Mouse (Mus musculus): ENCODE measurements around the gene P3h4. TPM values are rescaled to one million over a fixed set of nuclear protein-coding genes. Genes with fewer than 3 reads are reported as not detected.

The P3h4 gene
- total RNA-seq, 2 experiments from 2014 or later, result 19.1 to 19.9 TPM

- intact Hi-C loops (cut with DNase I), result loop anchor here (5.0 kb wide), 1 partner anchor 73 kb away; no protein-coding TSS in a partner anchor
- peak; percentile 82 for DNase-seq
Measured at GRCm38 (mm10) chr11:100395200-100395599, 19.4 kb downstream of the P3h4 start.

DNA sequence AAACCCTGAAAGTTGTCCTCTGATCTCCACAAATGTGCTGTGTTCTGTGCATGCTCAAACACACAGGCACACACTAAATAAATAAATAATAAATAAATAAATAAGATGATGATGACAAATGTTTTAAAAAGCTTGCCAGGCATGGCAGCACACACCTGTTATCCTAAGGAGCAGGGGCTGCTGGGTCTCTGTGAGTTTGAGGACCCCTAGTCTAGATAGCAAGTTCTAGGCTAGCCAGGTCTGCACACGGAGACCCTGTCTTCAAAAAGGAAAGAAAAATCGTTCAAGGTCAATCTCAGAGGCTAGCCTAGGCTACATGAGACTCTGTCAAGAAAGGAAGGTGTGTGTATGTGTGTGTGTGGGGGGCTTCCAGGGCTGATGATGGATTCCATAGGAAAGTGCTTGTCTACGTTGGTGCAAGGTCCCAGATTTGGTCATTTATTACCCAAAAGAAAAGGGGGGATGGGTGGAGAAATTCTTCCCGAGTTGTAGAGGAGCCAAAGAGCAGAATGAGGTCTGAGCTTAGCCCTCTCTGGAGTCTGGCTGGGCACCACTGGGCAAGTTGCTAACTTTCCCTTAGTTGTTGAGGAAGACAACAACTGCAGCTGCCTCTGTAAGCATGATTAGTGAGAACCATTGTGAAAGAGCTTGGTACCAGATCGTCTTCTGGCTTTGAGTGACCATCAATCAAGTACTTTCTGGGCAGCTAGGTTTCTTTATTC, 20.1 kb downstream of the P3h4 start:
- intact Hi-C loops (cut with DNase I), result loop anchor here (5.0 kb wide), 1 partner anchor 72 kb away; no protein-coding TSS in a partner anchor
- DNase-seq, result peak in 1 of 2 experiments; percentile 5

GRCm38 (mm10) chr11:100393733-100394132, 20.9 kb downstream of the P3h4 start:
- DNase-seq, result peak in 1 of 2 experiments; percentile 36
- intact Hi-C loops (cut with DNase I), result no loop called here

- DNase-seq, result peak in 1 of 2 experiments; percentile 9
- intact Hi-C loops (cut with DNase I), result no loop called here
Measured at GRCm38 (mm10) chr11:100392958-100393357, 21.7 kb downstream of the P3h4 start.

DNA sequence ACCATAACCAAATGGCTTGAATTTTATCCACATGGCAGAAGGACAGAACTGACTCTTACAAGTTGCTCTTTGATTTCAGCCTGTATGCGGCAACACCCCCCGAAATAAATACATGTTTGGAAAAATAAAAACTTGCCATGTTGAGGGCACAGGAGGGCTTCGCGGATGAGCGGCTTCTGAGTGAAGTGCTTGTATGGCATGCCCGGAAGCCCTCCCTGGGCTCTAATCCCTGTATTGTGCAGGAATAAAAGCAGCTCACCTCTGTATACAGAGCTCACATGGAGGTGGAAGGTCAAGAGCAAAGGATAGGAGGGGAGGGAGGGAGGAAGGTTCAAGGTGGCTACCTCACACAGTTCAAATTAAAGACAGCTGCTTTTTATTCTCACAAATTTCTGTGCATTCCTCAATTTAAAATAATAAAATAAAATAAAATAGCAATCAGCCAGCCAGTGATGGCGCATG, 22.7 kb downstream of the P3h4 start:
- DNase-seq, result no peak
- intact Hi-C loops (cut with DNase I), result no loop called here

DNA sequence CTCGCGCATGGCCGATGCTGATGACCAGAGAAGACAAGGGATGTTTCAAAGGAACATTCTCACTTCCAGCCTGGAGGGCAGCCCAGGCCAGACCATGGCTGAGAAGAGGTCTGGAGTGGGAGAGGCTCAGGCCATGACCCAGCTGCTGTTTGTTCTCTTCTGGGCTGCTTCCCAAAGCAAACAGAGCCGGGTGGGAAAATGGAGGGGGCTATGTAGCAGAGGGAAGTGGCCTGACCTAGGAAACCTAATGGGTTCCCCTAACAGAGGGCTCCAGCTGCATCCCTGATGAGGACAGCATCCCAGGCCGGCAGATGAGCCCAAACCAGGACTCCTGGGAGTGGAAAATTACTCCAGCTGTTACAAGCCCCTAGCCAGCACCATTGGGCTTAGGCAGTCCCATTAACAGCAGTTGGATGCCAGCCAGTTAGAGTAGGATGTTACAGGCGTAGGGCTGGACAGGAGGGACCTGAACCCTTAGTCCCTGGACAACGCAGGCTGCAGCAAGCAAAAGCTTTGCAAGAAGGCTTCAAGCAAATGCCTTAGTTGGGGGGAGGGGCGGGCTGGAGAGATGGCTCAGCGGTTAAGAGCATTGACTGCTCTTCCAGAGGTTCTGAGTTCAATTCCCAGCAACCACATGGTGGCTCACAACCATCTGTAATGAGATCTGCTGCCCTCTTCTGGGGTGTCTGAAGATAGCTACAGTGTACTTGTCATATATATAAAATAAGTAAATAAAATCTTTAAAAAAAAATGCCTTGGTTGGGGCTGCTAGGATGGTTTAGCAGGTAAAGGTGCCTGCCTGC, 23.4 kb downstream of the P3h4 start:
- intact Hi-C loops (cut with DNase I), result no loop called here
- DNase-seq, result peak; percentile 83 to 87

DNA sequence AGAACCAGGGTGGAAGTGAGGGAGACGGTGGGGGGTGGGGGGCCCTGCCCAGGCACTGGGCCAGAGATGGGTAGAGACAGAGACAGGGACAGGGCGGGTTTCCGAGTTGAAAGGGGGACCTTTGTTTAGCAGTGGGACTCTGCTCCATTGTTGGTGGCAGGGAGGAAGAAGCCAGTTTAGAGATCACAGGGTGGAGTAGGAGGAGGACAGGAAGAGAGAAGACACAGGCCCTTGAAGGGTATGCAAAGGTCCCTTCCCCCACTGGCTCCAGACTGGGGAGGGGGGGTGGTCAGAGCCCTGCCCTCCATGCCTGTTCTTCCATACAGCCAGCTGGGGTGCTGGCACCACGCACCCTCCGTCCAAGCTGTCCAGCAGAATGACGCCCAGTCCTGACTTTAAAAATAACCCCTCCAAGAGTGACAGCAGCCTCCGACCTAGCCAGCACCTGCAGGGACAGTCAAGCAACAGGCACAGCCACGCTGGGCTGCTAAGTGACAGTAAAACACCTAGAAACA, 24.6 kb downstream of the P3h4 start:
- peak; percentile 69 to 72 for DNase-seq
- intact Hi-C loops (cut with DNase I), result no loop called here

DNA sequence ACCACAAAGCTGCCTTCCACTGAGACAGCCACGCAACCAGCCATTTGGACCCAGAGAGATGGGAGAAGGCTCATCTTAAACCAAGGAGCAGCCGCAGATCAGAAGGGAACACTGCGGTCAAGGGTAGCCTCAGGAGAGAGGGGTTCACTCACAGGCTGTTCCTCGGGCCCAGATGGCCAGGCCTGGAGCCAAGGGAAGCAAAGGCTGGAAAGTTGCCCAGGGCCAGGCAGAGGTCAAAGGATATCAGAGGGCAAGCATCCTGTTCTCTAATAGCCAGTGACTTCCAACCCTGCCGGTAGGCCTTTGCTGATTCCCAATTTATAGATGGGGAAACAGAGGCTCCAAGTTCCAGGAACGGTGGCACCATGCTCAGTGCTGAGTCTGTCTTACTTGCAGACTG, 26.0 kb downstream of the P3h4 start:
- DNase-seq, result peak; percentile 79 to 86
- intact Hi-C loops (cut with DNase I), result no loop called here

GRCm38 (mm10) chr11:100387589-100388375, 26.9 kb downstream of the P3h4 start:
- intact Hi-C loops (cut with DNase I), result no loop called here

GRCm38 (mm10) chr11:100387111-100387510, 27.5 kb downstream of the P3h4 start:
- no peak for DNase-seq
- intact Hi-C loops (cut with DNase I), result no loop called here

More at GRCm38 (mm10) chr11:100387589-100388375, 26.9 kb downstream of the P3h4 start:
- DNase-seq, result peak; percentile 80 to 84

DNA sequence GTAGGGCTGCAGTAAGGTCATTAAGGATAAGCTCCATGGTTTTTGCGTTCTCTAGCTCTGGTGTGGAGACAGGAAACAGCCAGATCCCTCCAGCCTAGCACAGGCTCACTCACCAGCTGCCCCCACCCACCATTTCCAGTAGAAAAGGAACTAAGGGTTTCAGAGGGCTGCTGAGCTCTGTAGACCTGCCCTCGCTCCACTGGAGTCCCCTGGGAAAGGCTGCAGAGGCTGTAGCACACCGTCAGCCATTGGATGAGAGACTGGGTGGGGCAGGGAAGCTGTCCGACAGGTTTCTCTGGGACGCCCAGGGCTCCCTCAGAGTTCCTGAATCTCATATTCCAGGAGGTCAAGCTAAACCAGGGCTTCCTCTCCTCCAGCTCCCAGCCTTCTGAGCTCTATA, 28.1 kb downstream of the P3h4 start:
- DNase-seq, result no peak
- intact Hi-C loops (cut with DNase I), result no loop called here

GRCm38 (mm10) chr11:100385016-100385415, 29.6 kb downstream of the P3h4 start:
- intact Hi-C loops (cut with DNase I), result no loop called here
- DNase-seq, result no peak

GRCm38 (mm10) chr11:100382682-100383081, 32.0 kb downstream of the P3h4 start:
- no peak for DNase-seq
- intact Hi-C loops (cut with DNase I), result no loop called here

- intact Hi-C loops (cut with DNase I), result no loop called here
- no peak for DNase-seq
Measured at GRCm38 (mm10) chr11:100379311-100379710, 35.3 kb downstream of the P3h4 start.

- intact Hi-C loops (cut with DNase I), result no loop called here
- DNase-seq, result no peak
Measured at GRCm38 (mm10) chr11:100378446-100378845, 36.2 kb downstream of the P3h4 start.

DNA sequence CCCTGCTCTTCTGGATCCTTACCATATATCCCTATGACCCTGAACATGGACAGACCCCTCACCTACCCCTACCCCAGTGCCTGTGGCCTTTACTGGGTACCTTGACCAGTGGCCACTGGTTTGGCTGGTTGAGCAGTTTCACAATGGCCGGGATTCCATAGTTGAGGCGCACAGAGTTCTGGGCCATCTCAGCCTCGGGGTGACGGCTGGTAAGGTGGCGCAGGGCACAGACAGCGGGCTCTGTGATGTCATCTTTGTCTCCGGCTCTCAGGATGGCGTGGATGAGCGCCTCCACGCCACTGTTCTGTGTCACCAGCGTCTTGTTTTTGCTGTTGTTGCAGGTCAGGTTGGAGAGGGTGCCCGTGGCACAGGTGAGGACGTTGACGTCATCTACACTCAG, 36.6 kb downstream of the P3h4 start:
- no peak for DNase-seq
- intact Hi-C loops (cut with DNase I), result no loop called here

DNA sequence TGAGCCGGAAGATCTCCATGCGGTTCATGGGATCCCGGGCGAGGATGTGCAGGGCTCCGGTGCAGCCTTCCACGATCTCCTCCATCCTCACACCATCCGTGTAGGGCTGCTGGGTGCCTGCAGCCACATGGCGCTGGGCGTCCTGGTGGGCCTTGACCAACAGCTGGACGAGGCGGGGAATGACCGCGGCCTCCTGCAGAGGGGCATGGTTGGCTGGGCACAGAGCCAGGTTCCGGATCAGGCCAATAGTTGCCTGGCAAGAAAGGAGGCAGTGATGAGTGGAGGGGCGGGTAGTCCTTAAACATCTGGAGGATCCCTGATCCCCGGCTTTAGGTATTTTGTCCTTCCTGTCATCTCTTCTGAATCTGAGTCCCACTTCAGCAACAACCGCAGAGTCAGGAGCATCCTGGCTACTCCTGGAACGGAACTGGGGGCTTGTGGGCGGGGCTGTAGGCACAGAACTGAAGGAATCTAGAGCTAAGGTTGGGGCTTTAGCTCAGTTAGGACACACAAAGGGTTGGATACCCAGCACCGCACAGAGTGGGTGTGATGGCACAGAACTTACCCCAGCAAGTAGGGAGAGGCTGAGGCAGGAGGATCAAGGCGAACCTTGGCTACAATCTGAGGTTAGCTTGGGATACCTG, 37.8 kb downstream of the P3h4 start:
- no peak for DNase-seq
- intact Hi-C loops (cut with DNase I), result no loop called here

GRCm38 (mm10) chr11:100376005-100376404, 38.6 kb downstream of the P3h4 start:
- no peak for DNase-seq
- intact Hi-C loops (cut with DNase I), result no loop called here

- intact Hi-C loops (cut with DNase I), result no loop called here
- DNase-seq, result no peak
Measured at GRCm38 (mm10) chr11:100375127-100375526, 39.5 kb downstream of the P3h4 start.

- no peak for DNase-seq
- intact Hi-C loops (cut with DNase I), result no loop called here
Measured at GRCm38 (mm10) chr11:100371981-100372558, 42.6 kb downstream of the P3h4 start.
